Mouse (Mus musculus): Measurements from ENCODE around the gene Iqce.

GRCm38 (mm10) chr5:140637989-140638388 is 64.2 kb downstream of the Iqce start:
- TF ChIP-seq CTCF (conservative IDR thresholded peaks at IDR 0.05; ENCODE audit: insufficient read depth, insufficient read length, low read depth, low read length), result no peak
- TF ChIP-seq POLR2A (IDR thresholded peaks at IDR 0.05; ENCODE audit: low read depth, low read length), result no peak
